Mouse (Mus musculus): Measurements from ENCODE around the gene Hmcn2. TPM values are rescaled to one million over a fixed set of nuclear protein-coding genes. Genes with fewer than 3 reads are reported as not detected.

Gene Hmcn2
- total RNA-seq, 4 experiments from 2014 or later = 14.5 to 18.4 (median 17.5) TPM

GRCm38 (mm10) chr2:31476107-31476820 is 162.0 kb downstream of the Hmcn2 start:
- no peak for DNase-seq (ENCODE audit: low spot score in 2 of 2)

DNA sequence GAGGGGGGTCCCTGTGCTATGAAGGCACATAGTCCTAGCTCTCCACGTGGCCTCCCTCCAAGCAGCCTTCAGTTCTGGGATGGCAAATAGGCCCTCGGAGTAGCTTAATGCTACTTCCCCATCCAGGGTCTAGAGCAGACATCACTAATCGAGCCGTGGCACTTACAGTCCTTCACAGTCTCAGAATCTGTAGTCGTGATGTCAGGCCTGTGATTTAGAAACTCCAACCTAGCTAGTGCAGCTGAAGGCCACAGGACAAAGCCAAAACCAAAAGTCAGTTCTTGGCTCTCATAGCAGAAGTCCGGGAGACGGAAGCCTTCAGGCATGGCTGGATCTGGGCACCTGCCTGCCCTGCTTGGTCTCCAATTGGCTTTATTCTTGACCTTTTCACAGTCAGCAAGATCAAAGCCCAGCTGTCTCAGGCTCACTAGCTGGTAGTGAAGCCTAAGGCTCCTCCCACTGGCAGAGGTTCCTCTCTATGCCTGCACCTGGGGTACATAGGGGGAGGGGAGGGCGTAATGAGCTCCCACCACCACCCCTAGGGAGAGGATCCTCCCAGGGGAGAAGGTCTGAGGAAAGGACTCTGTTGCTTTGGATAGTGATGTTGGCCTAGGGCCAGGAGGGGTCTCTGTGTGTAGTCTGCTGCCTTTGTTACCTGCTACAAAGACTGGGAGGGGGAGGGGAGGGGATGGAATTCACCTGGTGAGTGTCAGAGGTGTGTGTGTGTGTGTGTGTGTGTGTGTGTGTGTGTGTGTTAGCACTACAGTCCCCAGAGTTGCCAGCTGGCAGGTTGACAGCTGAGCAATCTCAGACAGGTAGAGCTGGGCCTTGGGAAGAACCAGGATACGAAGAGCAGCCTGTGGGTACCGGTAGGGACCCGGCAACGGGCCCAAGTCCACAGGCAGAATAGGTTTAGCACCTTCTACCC is 163.3 kb downstream of the Hmcn2 start:
- no peak for DNase-seq (ENCODE audit: low spot score in 2 of 2)

- DNase-seq (ENCODE audit: low spot score in 2 of 2) = peak; percentile 60 to 70
These were observed 168.8 kb downstream of the Hmcn2 start for GRCm38 (mm10) chr2:31482914-31483575.

GRCm38 (mm10) chr2:31484187-31484586 is 170.0 kb downstream of the Hmcn2 start:
- DNase-seq (ENCODE audit: low spot score in 2 of 2) = peak in 1 of 2 experiments; percentile 39

- DNase-seq (ENCODE audit: low spot score in 2 of 2) = no peak
These were observed 175.0 kb downstream of the Hmcn2 start for GRCm38 (mm10) chr2:31489166-31489565.

DNA sequence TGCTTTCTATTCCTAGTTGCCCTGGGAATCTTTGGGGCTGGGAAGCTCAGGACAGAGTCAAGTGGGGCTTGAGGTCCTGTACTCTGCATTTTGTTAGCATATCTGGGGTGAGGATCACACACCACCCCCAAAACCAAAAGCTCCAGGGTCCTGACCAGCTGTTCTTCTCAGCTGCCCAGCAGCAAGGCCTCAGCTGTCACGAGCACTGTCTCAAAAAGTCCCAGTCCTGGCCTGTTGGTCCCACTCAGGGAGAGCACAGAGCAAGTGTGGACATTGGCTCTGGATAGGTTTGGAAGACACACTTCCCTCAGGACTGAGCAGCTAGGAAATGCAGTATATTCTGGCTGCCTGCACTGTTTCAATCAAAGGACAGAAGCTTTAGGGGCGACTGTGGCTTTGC is 176.3 kb downstream of the Hmcn2 start:
- DNase-seq (ENCODE audit: low spot score in 2 of 2) = no peak

DNA sequence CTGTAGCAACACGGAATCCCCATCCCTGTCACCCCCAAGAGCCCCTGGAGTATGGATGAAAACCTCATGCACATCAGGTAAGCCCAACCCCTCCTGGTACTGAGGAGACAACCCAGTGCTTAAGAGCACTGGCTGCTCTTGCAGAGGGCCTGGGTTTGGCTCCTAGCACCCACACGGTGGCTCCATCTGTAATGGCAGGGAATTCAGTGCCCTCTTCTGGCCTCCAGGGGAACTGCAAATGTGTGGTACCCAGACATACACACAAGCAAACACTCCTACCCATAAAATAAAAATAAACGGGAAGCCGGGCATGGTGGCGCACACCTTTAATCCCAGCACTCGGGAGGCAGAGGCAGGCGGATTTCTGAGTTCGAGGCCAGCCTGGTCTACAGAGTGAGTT is 178.1 kb downstream of the Hmcn2 start:
- no peak for DNase-seq (ENCODE audit: low spot score in 2 of 2)

GRCm38 (mm10) chr2:31493243-31493642 is 179.0 kb downstream of the Hmcn2 start:
- no peak for DNase-seq (ENCODE audit: low spot score in 2 of 2)

- no peak for DNase-seq (ENCODE audit: low spot score in 2 of 2)
These were observed 180.1 kb downstream of the Hmcn2 start for GRCm38 (mm10) chr2:31494315-31494714.

- no peak for DNase-seq (ENCODE audit: low spot score in 2 of 2)
These were observed 180.8 kb downstream of the Hmcn2 start for GRCm38 (mm10) chr2:31495046-31495476.

GRCm38 (mm10) chr2:31496141-31496540 is 181.9 kb downstream of the Hmcn2 start:
- no peak for DNase-seq (ENCODE audit: low spot score in 2 of 2)

DNA sequence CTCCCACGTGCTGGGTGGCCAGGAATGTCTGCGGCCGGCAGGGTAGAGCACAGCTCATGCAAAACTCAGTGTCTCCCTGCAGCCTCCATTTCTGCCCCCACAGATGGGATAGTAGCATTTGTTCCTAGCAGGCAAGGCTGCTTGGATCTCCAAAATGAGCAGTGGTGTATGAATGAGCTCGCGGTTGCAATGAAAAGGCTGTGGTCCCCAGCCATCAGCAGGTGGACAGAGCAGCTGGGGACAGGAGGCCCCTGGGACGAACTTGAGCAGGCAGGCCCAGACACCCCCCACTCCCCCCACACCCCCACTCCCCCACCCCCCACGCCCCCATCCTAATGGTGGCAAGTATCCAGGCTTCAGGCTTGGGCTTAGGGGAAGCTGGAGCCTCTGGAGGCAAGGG is 182.9 kb downstream of the Hmcn2 start:
- no peak for DNase-seq (ENCODE audit: low spot score in 2 of 2)

GRCm38 (mm10) chr2:31497635-31498034 is 183.4 kb downstream of the Hmcn2 start:
- DNase-seq (ENCODE audit: low spot score in 2 of 2) = no peak

DNA sequence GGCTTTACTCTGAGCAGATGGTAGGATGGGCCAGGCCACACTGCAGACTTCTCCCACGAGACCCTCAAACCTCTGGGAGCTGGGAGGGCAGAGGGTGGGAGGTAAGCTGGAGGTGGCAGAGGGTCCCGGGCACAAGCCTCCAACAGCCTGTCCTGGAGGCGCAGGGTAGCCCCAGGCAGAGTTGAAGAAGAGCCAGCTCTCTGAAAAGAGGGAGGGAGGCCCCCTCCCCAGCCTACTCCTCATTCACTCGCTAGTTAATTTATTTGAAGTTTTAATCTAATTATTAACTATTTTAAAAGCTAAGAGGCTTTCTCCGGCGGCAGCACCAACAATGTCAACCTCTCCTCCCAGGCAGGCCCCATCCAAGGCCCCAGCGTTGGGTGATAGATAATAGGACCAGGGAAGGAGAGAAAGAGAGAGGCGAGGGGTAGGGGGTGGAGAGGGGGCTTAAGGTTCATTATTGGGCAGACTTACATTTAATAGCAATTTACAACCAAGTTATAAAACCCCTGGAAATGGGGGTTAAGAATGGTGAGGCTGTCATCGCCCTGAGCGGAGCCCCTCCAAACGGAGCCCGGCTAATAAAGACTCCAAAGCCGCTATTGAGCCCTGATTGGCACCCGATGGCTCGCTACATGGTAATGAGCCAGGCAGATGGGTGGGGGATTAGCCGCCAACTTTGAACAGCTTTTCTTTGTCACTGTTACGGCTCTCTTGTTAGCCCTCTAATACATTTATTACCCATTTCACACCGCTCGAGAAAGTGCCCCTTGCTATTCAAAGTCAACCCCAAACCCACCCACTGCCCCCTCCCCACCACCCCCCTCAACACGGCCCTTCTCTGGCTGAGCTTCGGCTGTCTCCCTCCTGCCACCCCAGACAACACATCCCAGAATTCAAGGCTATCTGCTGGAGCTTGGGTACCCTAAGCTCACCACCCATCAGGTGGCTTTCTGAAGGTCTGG is 185.4 kb downstream of the Hmcn2 start:
- DNase-seq (ENCODE audit: low spot score in 2 of 2) = no peak

- DNase-seq (ENCODE audit: low spot score in 2 of 2) = no peak
These were observed 186.3 kb downstream of the Hmcn2 start for GRCm38 (mm10) chr2:31500292-31501204.

GRCm38 (mm10) chr2:31501448-31502130 is 187.4 kb downstream of the Hmcn2 start:
- no peak for DNase-seq (ENCODE audit: low spot score in 2 of 2)

DNA sequence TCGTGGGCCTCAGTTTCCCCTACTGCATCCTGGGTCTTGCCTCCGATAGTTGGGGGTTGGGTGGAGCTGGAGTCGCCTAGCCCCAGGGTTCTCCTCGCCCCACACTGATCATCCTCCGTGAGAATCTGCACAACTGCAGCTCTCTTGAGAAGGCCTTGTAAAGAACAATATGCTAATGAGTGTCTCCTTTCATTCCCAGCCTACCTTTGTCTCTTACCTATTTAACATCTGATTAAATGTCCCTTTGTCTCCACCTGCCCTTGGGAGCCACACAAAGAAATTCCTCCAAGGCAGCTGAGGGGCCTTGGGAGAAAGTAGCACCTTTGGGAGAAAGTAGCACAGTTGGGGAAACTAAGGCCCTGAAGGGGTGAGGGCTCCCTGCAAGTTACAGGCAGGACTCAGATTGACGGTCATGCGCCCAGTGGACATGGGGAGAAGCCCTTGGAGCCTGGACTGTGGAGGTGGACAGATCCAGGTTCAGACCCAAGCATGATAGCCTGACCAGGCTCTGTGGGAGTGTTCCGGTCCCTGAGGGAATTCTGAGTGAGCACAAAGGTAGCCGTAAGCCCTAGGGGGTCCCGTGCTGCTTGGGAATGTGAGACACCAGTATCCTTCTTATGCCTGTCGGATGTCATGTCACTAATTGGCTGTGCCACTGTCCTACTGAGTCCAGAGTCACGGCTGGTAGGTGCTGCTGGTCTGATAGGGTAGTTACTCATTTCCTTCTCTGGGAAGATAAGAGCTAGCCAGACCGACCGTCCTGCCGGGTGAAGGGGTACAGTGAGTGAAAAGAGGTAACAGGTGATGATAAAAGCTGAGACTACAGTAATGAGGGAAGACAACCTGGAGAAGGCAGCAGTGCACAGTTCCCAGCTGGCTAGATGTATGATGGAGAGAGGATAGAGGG is 188.7 kb downstream of the Hmcn2 start:
- no peak for DNase-seq (ENCODE audit: low spot score in 2 of 2)

- DNase-seq (ENCODE audit: low spot score in 2 of 2) = no peak
These were observed 191.3 kb downstream of the Hmcn2 start for GRCm38 (mm10) chr2:31505472-31505871.
